Mouse (Mus musculus) ES-E14 (cell line): Measurements from ENCODE around the gene Dynll2. TPM values are rescaled to one million over a fixed set of nuclear protein-coding genes. Genes with fewer than 3 reads are reported as not detected.

Experiments
- DNase-seq: peaks from one replicate; pipeline ENCODE4 v3.0.0-alpha.2; 2013; ENCODE audit warnings: low read depth, low spot score
- H3K27ac ChIP-seq: 2 replicates; pipeline ENCODE4 v1.5.1; 2012; ENCODE audit warnings: low read depth, mild to moderate bottlenecking, low read length, moderate library complexity, mixed read lengths; ENCODE audit not compliant: poor library complexity, insufficient read depth, severe bottlenecking
- H3K36me3 ChIP-seq: 2 replicates; pipeline ENCODE4 v1.6.1; 2012; ENCODE audit warnings: mild to moderate bottlenecking, low read length, moderate library complexity, mixed read lengths; ENCODE audit not compliant: control insufficient read depth, poor library complexity, insufficient read depth, severe bottlenecking
- H3K4me1 ChIP-seq, 2 experiments: fragments of 150-350 bp in 1 of 2; sonication (generic) in 1 of 2; 2 replicates each; pipeline ENCODE4 v1.6.1; 2012; ENCODE audit warnings: low read length in 2 of 2, mild to moderate bottlenecking in 1 of 2, mixed read lengths in 1 of 2; ENCODE audit not compliant: control insufficient read depth in 2 of 2, insufficient read depth in 2 of 2, poor library complexity in 1 of 2
- H3K4me3 ChIP-seq, 2 experiments: fragments of 150-350 bp in 1 of 2; sonication (generic) in 1 of 2; 2 replicates each; pipeline ENCODE4 v1.5.1; 2012; ENCODE audit warnings: low read length in 2 of 2, low read depth in 1 of 2, mild to moderate bottlenecking in 1 of 2, mixed read lengths in 1 of 2; ENCODE audit not compliant: insufficient read depth in 1 of 2, poor library complexity in 1 of 2, severe bottlenecking in 1 of 2
- H3K9ac ChIP-seq: 2 replicates; pipeline ENCODE4 v1.6.1; 2012; ENCODE audit warnings: low read depth, mild to moderate bottlenecking, low read length, mixed read lengths; ENCODE audit not compliant: poor library complexity, insufficient read depth, severe bottlenecking
- H3K9me3 ChIP-seq: fragments of 150-350 bp; sonication (generic); 2 replicates; pipeline ENCODE4 v1.6.1; 2012; ENCODE audit warnings: low read depth, mild to moderate bottlenecking, low read length; ENCODE audit not compliant: control insufficient read depth, insufficient read depth
- CHD2 ChIP-seq: IDR thresholded peaks from 2 replicates; pipeline ENCODE4 v1.6.1; 2014; ENCODE audit warnings: mild to moderate bottlenecking, low read depth, low read length, inconsistent platforms
- HCFC1 ChIP-seq: IDR thresholded peaks from 2 replicates; pipeline ENCODE4 v1.6.1; 2012; ENCODE audit warnings: low read length, inconsistent platforms, borderline replicate concordance; ENCODE audit not compliant: insufficient read depth
- MAFK ChIP-seq: IDR thresholded peaks from 2 replicates; pipeline ENCODE4 v1.6.1; 2014; ENCODE audit warnings: mild to moderate bottlenecking, low read depth, low read length, inconsistent platforms; ENCODE audit not compliant: insufficient read depth
- ZC3H11A ChIP-seq: IDR thresholded peaks from 2 replicates; pipeline ENCODE4 v1.6.1; 2012; ENCODE audit warnings: low read depth, mild to moderate bottlenecking, inconsistent platforms, low read length, borderline replicate concordance
- ZNF384 ChIP-seq: IDR thresholded peaks from 2 replicates; pipeline ENCODE4 v1.6.1; 2012; ENCODE audit warnings: low read depth, low read length, inconsistent platforms
- in situ Hi-C, 2 experiments: fragments of 600-800 bp; cut with MboI; formaldehyde crosslinking; loops; one replicate each; pipeline ENCODE4 v1.15.1; 2025; ENCODE audit warnings: low sequenced_read_pairs in 2 of 2, inconsistent platforms in 1 of 2; ENCODE audit not compliant: unreplicated experiment in 2 of 2
- total RNA-seq: library from RNA; depleted of rRNA; stranded (reverse); fragments of 300-350 nt; gene quantifications from 2 replicates; pipeline ENCODE4 v1.2.3, GENCODE M21; 2012

Gene Dynll2
- total RNA-seq, 1 experiment = 35.8 TPM

- Histone ChIP-seq H3K4me3 (no peak overlapping the region), H3K9me3 (no peaks in the 10 kb centered on the region), H3K36me3 (no peaks in the 10 kb centered on the region; the same call in 1 of the 2 replicates), H3K27ac (no peak overlapping the region), H3K9ac (no peak overlapping the region), H3K4me1 (no peaks in the 10 kb centered on the region)
- in situ Hi-C loops = no loop called here
- no peak for TF ChIP-seq HCFC1
- no peak for TF ChIP-seq MAFK
- TF ChIP-seq CHD2 = no peak
- TF ChIP-seq ZC3H11A = no peak
- no peak for TF ChIP-seq ZNF384
- no peak for DNase-seq
Observed at GRCm38 (mm10) chr11:88004123-88004522, 16.8 kb upstream of the Dynll2 start.

GRCm38 (mm10) chr11:88002738-88003137, 15.4 kb upstream of the Dynll2 start:
- Histone ChIP-seq H3K36me3 (no peaks in the 10 kb centered on the region; the same call in 1 of the 2 replicates), H3K27ac (no peak overlapping the region), H3K9me3 (no peaks in the 10 kb centered on the region), H3K4me3 (no peak overlapping the region), H3K9ac (no peak overlapping the region), H3K4me1 (no peaks in the 10 kb centered on the region)
- TF ChIP-seq MAFK = no peak
- no peak for TF ChIP-seq ZNF384
- TF ChIP-seq ZC3H11A = no peak
- no peak for TF ChIP-seq CHD2
- TF ChIP-seq HCFC1 = no peak
- DNase-seq = no peak
- in situ Hi-C loops = no loop called here

GRCm38 (mm10) chr11:87999751-88000150, 12.4 kb upstream of the Dynll2 start:
- no peaks in the 10 kb centered on the region for H3K4me1 ChIP-seq
- H3K4me3 ChIP-seq = no peak overlapping the region
- H3K27ac ChIP-seq = no peak overlapping the region
- TF ChIP-seq MAFK (no peak), CHD2 (no peak), HCFC1 (no peak), ZC3H11A (no peak), ZNF384 (no peak)
- H3K9me3 ChIP-seq = no peaks in the 10 kb centered on the region
- H3K9ac ChIP-seq = no peak overlapping the region
- in situ Hi-C loops = no loop called here
- no peak for DNase-seq
- H3K36me3 ChIP-seq = no peaks in the 10 kb centered on the region; the same call in 1 of the 2 replicates

- no peak for DNase-seq
- in situ Hi-C loops = no loop called here
- no peak overlapping the region for H3K9ac ChIP-seq
- 0 out of 4 replicates have a peak, but pooled peaks cover 0 to 3% of the 10 kb centered on the region in 2 experiments for H3K4me1 ChIP-seq
- no peak overlapping the region for H3K4me3 ChIP-seq
- no peak overlapping the region for H3K27ac ChIP-seq
- TF ChIP-seq CHD2 (no peak), ZC3H11A (no peak), ZNF384 (no peak), MAFK (no peak), HCFC1 (no peak)
- no peaks in the 10 kb centered on the region; the same call in 1 of the 2 replicates for H3K36me3 ChIP-seq
- no peaks in the 10 kb centered on the region for H3K9me3 ChIP-seq
Observed at GRCm38 (mm10) chr11:87991806-87992205, 4.5 kb upstream of the Dynll2 start.

- Histone ChIP-seq H3K9ac (peak overlapping the region; percentile 53; the same call in 1 of the 2 replicates), H3K36me3 (peaks cover 15% of the 10 kb centered on the region), H3K4me3 (peak overlapping the region in 1 of 2 experiments; percentile 66; a peak in 1 of 4 replicates), H3K4me1 (peaks cover 0 to 14% of the 10 kb centered on the region in 2 experiments; a peak in 2 of 4 replicates), H3K9me3 (no peaks in the 10 kb centered on the region), H3K27ac (no peak overlapping the region; the same call in 1 of the 2 replicates)
- no peak for TF ChIP-seq MAFK
- in situ Hi-C loops = no loop called here
- no peak for DNase-seq
Observed at GRCm38 (mm10) chr11:87987861-87988260, 528 bp upstream of the Dynll2 start.
